Mouse (Mus musculus) lung, postnatal 0 days (tissue): ENCODE data around the gene Olfr154. TPM values are rescaled to one million over a fixed set of nuclear protein-coding genes. Genes with fewer than 3 reads are reported as not detected.
"Not testable (repeated sequence)": the region's sequence is repeated elsewhere in the genome, so short reads cannot be mapped to it uniquely, and the experiment has no call there.

Experiments
- ATAC-seq: fragments of 200-750 bp; cut with Nextera tagmentation; 2 replicates; pipeline ENCODE4 v1.8.0; 2017; ENCODE audit warnings: moderate library complexity
- DNase-seq: peaks from one replicate; pipeline ENCODE4 v3.0.0-alpha.2; 2016; ENCODE audit warnings: low spot score
- H3K27ac ChIP-seq: fragments of 300-500 bp; sonication (generic); 2 replicates; pipeline ENCODE4 v1.5.1; 2014; ENCODE audit warnings: antibody characterized with exemption, mild to moderate bottlenecking, low read length, mixed read lengths
- H3K27me3 ChIP-seq: fragments of 300-500 bp; sonication (generic); replicated peaks from 2 replicates; pipeline ENCODE4 v1.6.1; 2014; ENCODE audit warnings: low read length, mixed read lengths; ENCODE audit not compliant: insufficient read depth
- H3K36me3 ChIP-seq: fragments of 300-500 bp; sonication (generic); 2 replicates; pipeline ENCODE4 v1.6.1; 2014; ENCODE audit warnings: low read length, mixed read lengths; ENCODE audit not compliant: insufficient read depth
- H3K4me1 ChIP-seq: fragments of 300-500 bp; sonication (generic); 2 replicates; pipeline ENCODE4 v1.6.1; 2014; ENCODE audit warnings: antibody characterized with exemption, low read depth, low read length, mixed read lengths; ENCODE audit not compliant: insufficient read depth
- H3K4me2 ChIP-seq: fragments of 300-500 bp; sonication (generic); replicated peaks from 2 replicates; pipeline ENCODE4 v1.6.1; 2014; ENCODE audit warnings: low read depth, mild to moderate bottlenecking, low read length, moderate library complexity, mixed read lengths
- H3K4me3 ChIP-seq: fragments of 300-500 bp; sonication (generic); 2 replicates; pipeline ENCODE4 v1.5.1; 2014; ENCODE audit warnings: low read depth, low read length
- H3K9ac ChIP-seq: fragments of 300-500 bp; sonication (generic); replicated peaks from 2 replicates; pipeline ENCODE4 v1.6.1; 2014; ENCODE audit warnings: low read depth, mild to moderate bottlenecking
- H3K9me3 ChIP-seq: fragments of 300-500 bp; sonication (generic); 2 replicates; pipeline ENCODE4 v1.6.1; 2016; ENCODE audit warnings: low read length, mixed read lengths
- CTCF ChIP-seq: IDR thresholded peaks from 2 replicates; pipeline ENCODE4 v1.5.1; 2016; ENCODE audit warnings: antibody characterized with exemption, mild to moderate bottlenecking
- EP300 ChIP-seq: IDR thresholded peaks from 2 replicates; pipeline ENCODE4 v1.6.1; 2016; ENCODE audit warnings: antibody characterized with exemption, mild to moderate bottlenecking, control low read depth
- WGBS: fragments of 180-500 bp; shearing (Covaris S2); extraction: QIAGEN DNeasy Blood & Tissue Kit; methylation state at CpG from one replicate; pipeline ENCODE4 v1.1.7; 2014; 5-methylcytosine and 5-hydroxymethylcytosine counted together
- polyA plus RNA-seq: library from polyadenylated mRNA; unstranded; fragments of >200 nt; fragmentation: Nextera tagmentation; extraction: Ambion mirVana; gene quantifications from 2 replicates; pipeline ENCODE4 v1.2.1, GENCODE M21; 2015

Gene Olfr154
- not detected in 2 replicates for polyA plus RNA-seq

- not testable (repeated sequence) for H3K9ac ChIP-seq, H3K4me1 ChIP-seq, ATAC-seq, DNase-seq, H3K4me2 ChIP-seq, H3K9me3 ChIP-seq, H3K36me3 ChIP-seq, H3K4me3 ChIP-seq, H3K27ac ChIP-seq, H3K27me3 ChIP-seq
Observed at GRCm38 (mm10) chr2:85664355-85664754, at the start of gene Olfr154. Olfr154 (minus strand) TSS chr2:85664455.

GRCm38 (mm10) chr2:85711159-85711558 is 46.9 kb upstream of the Olfr154 start:
- TF ChIP-seq CTCF (no peak), EP300 (no peak)
- Histone ChIP-seq H3K27me3 (no peaks in the 10 kb centered on the region), H3K4me2 (no peak overlapping the region), H3K9me3 (no peaks in the 10 kb centered on the region), H3K4me3 (no peak overlapping the region), H3K4me1 (no peaks in the 10 kb centered on the region), H3K36me3 (no peaks in the 10 kb centered on the region), H3K9ac (no peak overlapping the region), H3K27ac (no peak overlapping the region)
- ATAC-seq (no peak), DNase-seq (no peak)
- 13% methylated on average over 1 of the region's 1 CpGs for WGBS

DNA sequence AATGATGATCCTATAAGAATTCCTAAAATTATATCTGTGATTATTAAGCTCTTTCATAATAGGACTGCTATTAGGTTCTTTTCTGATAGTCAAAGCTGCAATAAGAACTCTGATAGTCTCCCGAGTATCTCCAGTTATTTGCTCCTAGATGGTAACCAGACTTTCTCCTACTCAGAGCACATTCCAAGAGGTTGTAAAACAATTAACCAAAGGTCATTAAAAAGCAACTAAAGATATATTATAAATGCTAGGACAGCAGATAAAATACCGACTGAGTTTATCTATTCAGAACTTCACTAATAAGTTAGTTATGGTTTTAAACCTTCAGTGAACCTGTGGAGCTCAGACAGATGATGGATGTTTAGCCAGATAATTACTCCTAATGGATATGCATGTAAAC is 46.4 kb upstream of the Olfr154 start:
- not testable (repeated sequence) for H3K27ac ChIP-seq, H3K4me2 ChIP-seq, H3K36me3 ChIP-seq, H3K4me1 ChIP-seq, H3K9ac ChIP-seq, H3K4me3 ChIP-seq, ATAC-seq, H3K27me3 ChIP-seq, H3K9me3 ChIP-seq, DNase-seq
- 51% methylated on average over 2 of the region's 2 CpGs for WGBS

DNA sequence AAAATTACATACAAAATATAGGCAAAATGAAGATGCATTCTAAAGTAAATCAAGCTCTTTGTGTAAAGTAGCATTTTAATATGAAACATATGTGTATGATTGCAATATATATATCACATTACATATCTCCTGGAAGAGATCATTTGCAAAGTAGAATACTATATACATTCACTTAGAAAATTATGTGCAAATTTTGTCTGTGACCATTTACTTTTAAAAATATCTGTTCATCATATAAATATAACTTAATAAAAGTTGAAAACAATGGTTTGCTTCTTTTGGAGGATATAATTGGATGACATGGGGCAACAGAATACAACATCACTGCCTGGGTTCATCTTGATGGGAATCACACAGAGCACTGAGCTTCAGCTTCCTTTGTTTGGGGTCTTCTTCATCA is 24.9 kb upstream of the Olfr154 start, which contains the start of gene Olfr1008:
TSS of gene Olfr1008 (plus strand) at position 301 of the 400 bp plus-strand sequence.
- H3K9ac ChIP-seq = no peak within 1 kb of the TSS
- no peak within 1 kb of the TSS for H3K27ac ChIP-seq
- TF ChIP-seq CTCF (no peak), EP300 (no peak)
- DNase-seq (no peak), ATAC-seq (no peak)
- no peak within 1 kb of the TSS for H3K4me2 ChIP-seq
- H3K4me1 ChIP-seq = no peaks in the 10 kb centered on the region
- no peaks in the 10 kb centered on the region for H3K27me3 ChIP-seq
- H3K4me3 ChIP-seq = no peak within 1 kb of the TSS
- no peaks in the 10 kb centered on the region for H3K9me3 ChIP-seq
- no peaks in the 10 kb centered on the region for H3K36me3 ChIP-seq

DNA sequence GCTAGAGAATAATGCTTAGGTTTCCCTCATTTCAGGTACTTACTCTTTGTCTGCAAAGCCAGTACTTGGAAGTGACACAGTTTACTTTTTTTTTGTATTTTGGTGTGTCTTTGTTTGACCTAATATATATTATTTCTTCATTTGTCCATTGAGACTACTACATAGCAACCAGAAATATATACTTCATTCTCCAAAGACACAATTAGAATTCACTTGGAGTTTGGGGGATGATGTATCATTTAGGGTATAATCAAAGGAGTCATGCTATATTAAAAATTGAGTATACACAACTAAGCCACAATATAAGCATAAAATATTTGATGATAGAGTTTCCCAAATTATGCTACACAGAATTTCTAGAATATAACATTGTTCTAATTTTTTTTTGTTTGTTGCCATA is 14.4 kb upstream of the Olfr154 start, which contains the start of gene Olfr1006:
TSS of gene Olfr1006 (minus strand) at position 101 of the 400 bp plus-strand sequence.
- no peak within 1 kb of the TSS for H3K27ac ChIP-seq
- no peaks in the 10 kb centered on the region for H3K36me3 ChIP-seq
- TF ChIP-seq CTCF (no peak), EP300 (no peak)
- no peak within 1 kb of the TSS for H3K4me3 ChIP-seq
- ATAC-seq (no peak), DNase-seq (no peak)
- H3K27me3 ChIP-seq = no peaks in the 10 kb centered on the region
- H3K9me3 ChIP-seq = no peaks in the 10 kb centered on the region
- no peaks in the 10 kb centered on the region for H3K4me1 ChIP-seq
- no peak within 1 kb of the TSS for H3K9ac ChIP-seq
- no peak within 1 kb of the TSS for H3K4me2 ChIP-seq

DNA sequence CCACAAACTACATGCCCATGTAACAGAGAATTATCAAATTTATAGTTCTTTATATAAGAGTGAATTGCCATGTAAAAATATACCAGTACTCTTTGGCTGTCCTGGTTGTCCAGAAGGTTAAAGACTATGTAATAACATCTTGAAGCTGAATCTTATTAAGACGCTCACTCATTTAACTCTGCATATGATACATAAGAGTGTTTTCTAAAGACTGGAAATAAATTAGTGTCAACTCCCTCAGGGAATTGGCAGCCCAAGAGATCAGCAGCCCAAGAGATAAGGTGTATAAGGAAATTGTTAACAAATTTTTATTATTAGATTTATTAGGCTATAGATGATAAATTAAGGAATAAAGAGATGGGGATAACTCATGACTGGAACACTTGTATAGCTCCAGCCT is 13.7 kb downstream of the Olfr154 start, which contains the start of gene Olfr1002:
TSS of gene Olfr1002 (minus strand) at position 101 of the 400 bp plus-strand sequence.
- Histone ChIP-seq H3K4me2 (no peak within 1 kb of the TSS), H3K9ac (no peak within 1 kb of the TSS), H3K27me3 (no peaks in the 10 kb centered on the region), H3K9me3 (no peaks in the 10 kb centered on the region), H3K4me1 (no peaks in the 10 kb centered on the region), H3K4me3 (no peak within 1 kb of the TSS), H3K36me3 (no peaks in the 10 kb centered on the region), H3K27ac (no peak within 1 kb of the TSS)
- TF ChIP-seq CTCF = no peak
- TF ChIP-seq EP300 = no peak
- DNase-seq (no peak), ATAC-seq (no peak)
- WGBS = 95% methylated on average over 1 of the region's 1 CpGs

Other genes starting within 250 kb of the Olfr154 start
- not detected in 2 replicates for gene Olfr993, start 249.6 kb downstream of the Olfr154 start, polyA plus RNA-seq
- gene Olfr994, start 228.0 kb downstream of the Olfr154 start, polyA plus RNA-seq = not detected in 2 replicates
- gene Olfr995, start 220.8 kb downstream of the Olfr154 start, polyA plus RNA-seq = not detected in 2 replicates
- 3.2 and 3.8 TPM in 2 replicates for gene 4833423E24Rik, start 145.4 kb downstream of the Olfr154 start, polyA plus RNA-seq
- gene Olfr996, start 85.2 kb downstream of the Olfr154 start, polyA plus RNA-seq = not detected in 2 replicates
- gene Olfr998, start 75.5 kb downstream of the Olfr154 start, polyA plus RNA-seq = not detected in 2 replicates
- not detected in 2 replicates for gene Olfr1000, start 52.6 kb downstream of the Olfr154 start, polyA plus RNA-seq
- not detected in 2 replicates for gene Olfr1002, start 13.8 kb downstream of the Olfr154 start, polyA plus RNA-seq
- gene Olfr1006, start 14.3 kb upstream of the Olfr154 start, polyA plus RNA-seq = not detected in 2 replicates
- gene Olfr1008, start 25.0 kb upstream of the Olfr154 start, polyA plus RNA-seq = not detected in 2 replicates
- not detected in 2 replicates for gene Olfr1009, start 51.0 kb upstream of the Olfr154 start, polyA plus RNA-seq
- gene Olfr1012, start 98.3 kb upstream of the Olfr154 start, polyA plus RNA-seq = not detected in 2 replicates
- not detected in 2 replicates for gene Olfr1013, start 102.6 kb upstream of the Olfr154 start, polyA plus RNA-seq
- gene Olfr1014, start 108.3 kb upstream of the Olfr154 start, polyA plus RNA-seq = not detected in 2 replicates
- not detected in 2 replicates for gene Olfr1015, start 117.6 kb upstream of the Olfr154 start, polyA plus RNA-seq
- not detected in 2 replicates for gene Olfr1016, start 138.1 kb upstream of the Olfr154 start, polyA plus RNA-seq
- not detected in 2 replicates for gene Olfr1018, start 154.0 kb upstream of the Olfr154 start, polyA plus RNA-seq
- gene Olfr1019, start 181.0 kb upstream of the Olfr154 start, polyA plus RNA-seq = not detected in 2 replicates
- not detected in 2 replicates for gene Olfr1020, start 182.6 kb upstream of the Olfr154 start, polyA plus RNA-seq
- not detected in 2 replicates for gene Olfr1022, start 204.1 kb upstream of the Olfr154 start, polyA plus RNA-seq
- gene Olfr1023, start 221.2 kb upstream of the Olfr154 start, polyA plus RNA-seq = not detected in 2 replicates
- not detected in 2 replicates for gene Olfr1024, start 240.6 kb upstream of the Olfr154 start, polyA plus RNA-seq